11 mouse cellular contexts compared by ENCODE assay signal in the genomic region with DNA sequence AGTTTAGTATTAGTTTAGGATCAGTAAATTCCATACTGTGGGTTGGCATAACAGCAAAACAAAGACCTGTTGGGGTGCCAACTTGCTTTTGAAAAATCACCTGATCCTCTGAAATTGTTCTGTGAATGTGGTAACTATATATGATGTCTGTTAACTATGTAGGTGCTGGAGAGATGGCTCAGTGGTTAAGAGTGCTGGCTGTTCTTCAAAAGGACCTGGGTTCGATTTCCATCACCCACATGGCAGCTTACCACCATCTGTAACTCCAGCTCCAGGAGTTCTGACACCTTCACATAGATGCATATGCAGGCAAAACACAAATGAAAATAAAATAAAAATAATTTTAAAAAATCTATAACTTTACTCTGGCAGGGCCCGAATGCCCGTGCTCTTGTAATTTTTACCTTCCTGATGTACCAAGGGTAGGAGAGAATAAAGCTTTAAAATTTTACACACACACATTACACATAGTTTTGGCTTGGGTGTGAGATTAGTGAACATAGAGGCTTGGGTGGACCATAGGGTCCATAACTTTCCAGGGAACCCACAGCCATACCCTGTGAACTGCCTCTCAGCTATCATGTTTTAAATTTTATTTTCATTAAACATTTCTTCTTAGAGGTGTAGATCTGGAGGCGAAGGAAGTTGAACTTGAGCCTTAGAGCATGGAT. TPM values are rescaled to one million over a fixed set of nuclear protein-coding genes. Genes with fewer than 3 reads are reported as not detected.
DNase-seq lines count a peak whose midpoint lies in the region; ATAC-seq lines count a peak whose summit lies in the region.
"Had no signal": no experiment of that assay in that cellular context is flagged by ENCODE, and none has a peak within 500 bp of the region (broad histone marks: within the 10 kb centered on the region; RNA-seq: fewer than 3 reads in every experiment).

No protein-coding gene starts in this region.

- H3K4me1 ChIP-seq in heart, embryonic 13.5 days = peaks cover 25% of the 10 kb centered on the region
- peaks cover 10% of the 10 kb centered on the region for H3K4me1 ChIP-seq in neural tube, embryonic 12.5 days
- H3K4me1 ChIP-seq in liver, embryonic 13.5 days (replicated peaks) = peaks cover 44% of the 10 kb centered on the region

- ATAC-seq in heart, embryonic 13.5 days (ENCODE audit: extremely low read depth, insufficient number of reproducible peaks, low FRiP score, low TSS enrichment) = no peak
- no peak for ATAC-seq in neural tube, embryonic 12.5 days (ENCODE audit: low FRiP score, low read depth)
- no peak for ATAC-seq in liver, embryonic 13.5 days (ENCODE audit: low read depth)

- peak overlapping the region; percentile 98 for H3K27ac ChIP-seq in heart, embryonic 13.5 days (replicated peaks)
- H3K27ac ChIP-seq in neural tube, embryonic 12.5 days = no peak overlapping the region
- H3K27ac ChIP-seq in liver, embryonic 13.5 days = peak overlapping the region; percentile 97

- peak overlapping the region; percentile 87 for H3K4me2 ChIP-seq in heart, embryonic 13.5 days
- peak overlapping the region; percentile 68 for H3K4me2 ChIP-seq in neural tube, embryonic 12.5 days (replicated peaks)
- peak overlapping the region; percentile 81 for H3K4me2 ChIP-seq in liver, embryonic 13.5 days

- H3K27me3 ChIP-seq in heart, embryonic 13.5 days (replicated peaks) = no peaks in the 10 kb centered on the region
- no peaks in the 10 kb centered on the region for H3K27me3 ChIP-seq in neural tube, embryonic 12.5 days (replicated peaks)
- H3K27me3 ChIP-seq in liver, embryonic 13.5 days = no peaks in the 10 kb centered on the region

- H3K9ac ChIP-seq in heart, embryonic 13.5 days = no peak overlapping the region
- no peak overlapping the region for H3K9ac ChIP-seq in neural tube, embryonic 12.5 days
- H3K9ac ChIP-seq in liver, embryonic 13.5 days = peak overlapping the region; percentile 94

- no peak overlapping the region for H3K4me3 ChIP-seq in heart, embryonic 13.5 days
- H3K4me3 ChIP-seq in neural tube, embryonic 12.5 days = no peak overlapping the region
- H3K4me3 ChIP-seq in liver, embryonic 13.5 days (replicated peaks) = peak overlapping the region; percentile 85

- 0 out of 2 replicates have a peak, but pooled peaks cover 4% of the 10 kb centered on the region for H3K36me3 ChIP-seq in heart, embryonic 13.5 days
- H3K36me3 ChIP-seq in neural tube, embryonic 12.5 days = no peaks in the 10 kb centered on the region
- no peaks in the 10 kb centered on the region; the same call in 1 of the 2 replicates for H3K36me3 ChIP-seq in liver, embryonic 13.5 days

- intact Hi-C loops in heart, postnatal 25 days (cut with DNase I) = loop anchor here (5.0 kb wide), 2 partner anchors 68 to 82 kb away; partner anchors contain the start of genes Purb and Tbrg4

- DNase-seq in heart, postnatal 25 days (ENCODE audit: low spot score) = no peak
- no peak for DNase-seq in neural tube, embryonic 10.5 days (ENCODE audit: extremely low spot score, low spot score)
- DNase-seq in liver, embryonic 13.5 days = no peak
- DNase-seq in left cerebral cortex, adult 8-10 months (ENCODE audit: low spot score in 2 of 2) = no peak
- no peak for DNase-seq in cerebellum, postnatal 25 days
- no peak for DNase-seq in cerebellum, adult 11 months
- DNase-seq: adrenal gland, postnatal 25 days; cerebellum, postnatal 10 days had no signal

- no peaks in the 10 kb centered on the region for H3K9me3 ChIP-seq in heart, embryonic 13.5 days
- H3K9me3 ChIP-seq in neural tube, embryonic 12.5 days = no peaks in the 10 kb centered on the region
- no peaks in the 10 kb centered on the region for H3K9me3 ChIP-seq in liver, embryonic 13.5 days (replicated peaks)
- H3K9me3 ChIP-seq: G1E had no signal

- WGBS in heart, embryonic 13.5 days = 94% methylated on average over 4 of the region's 4 CpGs
- WGBS in neural tube, embryonic 12.5 days = 94% methylated on average over 4 of the region's 4 CpGs
- WGBS in liver, embryonic 13.5 days (ENCODE audit: insufficient replicate concordance) = 88% methylated on average over 4 of the region's 4 CpGs

RNA-seq across cellular contexts. Expression of gene Ccm2, which starts 1.4 kb away (rescaled TPM):
- polyA plus RNA-seq in heart, embryonic 13.5 days (2015; fragmentation: Nextera tagmentation; extraction: Ambion mirVana) = 54.3 and 59.7 TPM in 2 replicates
- 10 to 100 TPM; 23.9 to 24.3 TPM for total RNA-seq in heart, postnatal 25 days (2021)
- 100 and 103 TPM in 2 replicates for polyA plus RNA-seq in neural tube, embryonic 12.5 days (2016; fragmentation: Nextera tagmentation; extraction: Ambion mirVana)
- 45.8 and 46.1 TPM in 2 replicates for polyA plus RNA-seq in liver, embryonic 13.5 days (2015; fragmentation: Nextera tagmentation; extraction: Ambion mirVana)
- total RNA-seq in left cerebral cortex, adult 8-10 months (2022) = 10 to 100 TPM; 60.8 to 79.1 (median 71.2) TPM

RNA-seq across cellular contexts. Expression of gene Myo1g, which starts 24.6 kb away (rescaled TPM):
- polyA plus RNA-seq in heart, embryonic 13.5 days (2015; fragmentation: Nextera tagmentation; extraction: Ambion mirVana) = 0.50 and 0.98 TPM in 2 replicates
- 1 to 10 TPM; 1.5 to 2.4 TPM for total RNA-seq in heart, postnatal 25 days (2021)
- 0.97 and 1.0 TPM in 2 replicates for polyA plus RNA-seq in neural tube, embryonic 12.5 days (2016; fragmentation: Nextera tagmentation; extraction: Ambion mirVana)
- 4.7 and 5.3 TPM in 2 replicates for polyA plus RNA-seq in liver, embryonic 13.5 days (2015; fragmentation: Nextera tagmentation; extraction: Ambion mirVana)
- 1 to 10 TPM in 1 of 4 experiments, under 1 TPM in 3; 0.44 to 1.3 (median 0.67) TPM for total RNA-seq in left cerebral cortex, adult 8-10 months (2022)
